8 mouse cellular contexts compared by ENCODE assay signal in the genomic region with DNA sequence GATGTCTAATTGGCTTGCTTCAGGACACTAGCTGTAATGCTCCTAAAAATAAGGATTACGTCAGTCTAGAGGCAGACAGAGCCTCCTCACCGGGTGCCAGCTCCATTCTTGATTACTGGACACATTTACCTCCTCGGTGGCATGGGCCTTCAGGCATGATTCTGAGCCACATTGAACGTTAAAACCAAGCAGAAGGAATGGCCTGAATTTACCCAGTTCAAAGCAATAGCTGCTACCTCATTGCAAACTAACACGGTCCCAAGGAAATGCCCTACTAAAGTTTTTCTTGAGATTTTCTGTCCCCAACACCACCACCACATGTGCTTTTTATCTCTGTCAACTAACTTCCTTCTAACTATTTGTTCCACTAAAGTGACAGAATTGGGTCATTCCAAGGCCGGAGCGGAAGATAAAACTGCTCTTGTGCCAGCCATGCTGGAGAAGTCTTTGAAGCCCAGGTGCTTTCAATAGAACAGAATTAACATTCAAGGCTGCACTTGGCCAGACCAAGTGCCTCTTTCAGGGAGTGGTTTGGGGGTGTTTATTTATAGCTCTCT.
A peak's percentile ranks its signal among the peaks of the same experiment; 100 is the strongest.
DNase-seq lines count a peak whose midpoint lies in the region; ATAC-seq and TF ChIP-seq lines count a peak whose summit lies in the region.

No protein-coding gene starts in this region.

- no peak for ATAC-seq in heart, embryonic 11.5 days (replicated peaks; ENCODE audit: insufficient number of reproducible peaks, low FRiP score, low TSS enrichment)
- ATAC-seq in common myeloid progenitor, adult 5-6 weeks (replicated peaks; ENCODE audit: low read depth, poor library complexity, severe bottlenecking): 0 out of 2 replicates have a peak, but pooled peaks have one; percentile 32
- ATAC-seq in heart, postnatal 0 days (ENCODE audit: insufficient read depth, low read depth): peak; percentile 79
- ATAC-seq in liver, postnatal 0 days: no peak

- no peak for TF ChIP-seq CTCF in heart, postnatal 0 days (IDR thresholded peaks at IDR 0.05; ENCODE audit: low read depth)
- no peak for TF ChIP-seq CTCF in liver, postnatal 0 days (IDR thresholded peaks at IDR 0.05; ENCODE audit: low read depth)

- H3K27ac ChIP-seq in heart, embryonic 11.5 days (ENCODE audit: low read depth, low read length): no peak overlapping the region
- H3K27ac ChIP-seq in heart, postnatal 0 days (ENCODE audit: low read depth): no peak overlapping the region
- H3K27ac ChIP-seq in liver, postnatal 0 days (ENCODE audit: low read depth): no peak overlapping the region

- TF ChIP-seq EP300 in heart, postnatal 0 days (IDR thresholded peaks at IDR 0.05; ENCODE audit: low read depth): no peak
- no peak for TF ChIP-seq EP300 in liver, postnatal 0 days (IDR thresholded peaks at IDR 0.05; ENCODE audit: low read depth)

- H3K4me2 ChIP-seq in heart, embryonic 11.5 days: no peak overlapping the region
- no peak overlapping the region for H3K4me2 ChIP-seq in heart, postnatal 0 days (ENCODE audit: low read depth, low read length)
- H3K4me2 ChIP-seq in liver, postnatal 0 days (ENCODE audit: low read depth, low read length): no peak overlapping the region

- no peaks in the 10 kb centered on the region for H3K9me3 ChIP-seq in heart, embryonic 11.5 days (replicated peaks; ENCODE audit: control insufficient read depth, low read length)
- no peaks in the 10 kb centered on the region for H3K9me3 ChIP-seq in heart, postnatal 0 days (replicated peaks; ENCODE audit: control insufficient read depth, low read length)
- no peaks in the 10 kb centered on the region for H3K9me3 ChIP-seq in liver, postnatal 0 days (ENCODE audit: low read length)

- 54% methylated on average over 7 of the region's 7 CpGs for WGBS in heart, embryonic 11.5 days (ENCODE audit: insufficient replicate concordance)
- 29% methylated on average over 7 of the region's 7 CpGs for WGBS in heart, postnatal 0 days
- 59% methylated on average over 7 of the region's 7 CpGs for WGBS in liver, postnatal 0 days (ENCODE audit: insufficient replicate concordance)

- no peaks in the 10 kb centered on the region for H3K4me1 ChIP-seq in heart, embryonic 11.5 days (ENCODE audit: control insufficient read depth, insufficient read depth, low read length)
- no peaks in the 10 kb centered on the region for H3K4me1 ChIP-seq in heart, postnatal 0 days (ENCODE audit: control insufficient read depth, insufficient read depth)
- H3K4me1 ChIP-seq in liver, postnatal 0 days (ENCODE audit: insufficient read depth): no peaks in the 10 kb centered on the region

- DNase-seq in heart, adult 11 months: peak; percentile 94
- peak; percentile 29 for DNase-seq in ZHBTc4 (ENCODE audit: low read depth, low spot score)
- DNase-seq in heart, postnatal 0 days (ENCODE audit: low spot score): peak; percentile 51
- DNase-seq in lung, postnatal 25 days (ENCODE audit: low spot score): peak; percentile 35
- no peak for DNase-seq in ovary, postnatal 36 days (ENCODE audit: low spot score)
- no peak for DNase-seq in liver, postnatal 0 days

- no peak overlapping the region for H3K4me3 ChIP-seq in heart, embryonic 11.5 days (ENCODE audit: low read depth, low read length)
- no peak overlapping the region for H3K4me3 ChIP-seq in heart, postnatal 0 days (ENCODE audit: low read depth, low read length)
- H3K4me3 ChIP-seq in liver, postnatal 0 days (ENCODE audit: low read depth, low read length): no peak overlapping the region

- H3K27me3 ChIP-seq in heart, embryonic 11.5 days (ENCODE audit: control insufficient read depth, insufficient read depth, low read length): no peaks in the 10 kb centered on the region
- no peaks in the 10 kb centered on the region for H3K27me3 ChIP-seq in heart, postnatal 0 days (ENCODE audit: control insufficient read depth, insufficient read depth, low read length)
- H3K27me3 ChIP-seq in liver, postnatal 0 days (ENCODE audit: insufficient read depth, low read length): no peaks in the 10 kb centered on the region

- H3K9ac ChIP-seq in heart, embryonic 11.5 days (ENCODE audit: low read depth, low read length): no peak overlapping the region
- H3K9ac ChIP-seq in heart, postnatal 0 days (replicated peaks; ENCODE audit: low read depth, low read length): no peak overlapping the region
- H3K9ac ChIP-seq in liver, postnatal 0 days (replicated peaks): no peak overlapping the region

- no peaks in the 10 kb centered on the region for H3K36me3 ChIP-seq in heart, embryonic 11.5 days (ENCODE audit: control insufficient read depth, insufficient read depth, low read length)
- no peaks in the 10 kb centered on the region for H3K36me3 ChIP-seq in heart, postnatal 0 days (replicated peaks; ENCODE audit: control insufficient read depth, insufficient read depth, low read length)
- no peaks in the 10 kb centered on the region for H3K36me3 ChIP-seq in liver, postnatal 0 days (replicated peaks; ENCODE audit: insufficient read depth, low read length)

Comparison
In these comparisons a context has a peak if more than half of its experiments do, and no peak if none do; other contexts are left out.
1. ATAC-seq: peak in common myeloid progenitor, adult 5-6 weeks (single experiment) and heart, postnatal 0 days (single experiment); none in heart, embryonic 11.5 days (single experiment) and liver, postnatal 0 days (single experiment).
2. DNase-seq: peak in heart, adult 11 months (single experiment), ZHBTc4 (single experiment), heart, postnatal 0 days (single experiment) and lung, postnatal 25 days (single experiment); none in ovary, postnatal 36 days (single experiment) and liver, postnatal 0 days (single experiment).